In the genomic region with DNA sequence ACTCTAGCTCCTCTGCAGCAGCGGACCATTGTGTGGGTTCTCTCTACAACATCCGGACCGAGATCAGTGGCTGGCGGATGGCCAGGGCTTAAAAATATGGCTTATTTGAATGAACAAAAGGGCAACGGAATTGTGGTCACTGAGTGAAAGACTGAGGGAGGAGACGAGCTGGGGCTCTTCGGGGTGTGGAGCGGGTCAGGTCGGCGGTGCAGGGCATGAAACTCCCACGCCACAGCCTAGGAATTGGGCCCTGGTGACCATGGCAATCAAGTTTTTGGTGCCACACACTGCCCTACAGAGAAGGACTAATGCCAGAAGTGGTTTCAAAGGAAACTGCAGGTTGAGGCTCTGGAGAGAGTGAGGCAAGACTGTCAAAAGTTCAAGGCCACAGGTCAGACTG, we compare ENCODE assay signal across 9 mouse cellular contexts. TPM values are rescaled to one million over a fixed set of nuclear protein-coding genes. Genes with fewer than 3 reads are reported as not detected.
DNase-seq lines count a peak whose midpoint lies in the region; ATAC-seq and TF ChIP-seq lines count a peak whose summit lies in the region.
"Had no signal": no experiment of that assay in that cellular context is flagged by ENCODE, and none has a peak within 500 bp of the region (broad histone marks: within the 10 kb centered on the region; RNA-seq: fewer than 3 reads in every experiment).

No protein-coding gene starts in this region.

- no peak; the same call in 1 of the 2 replicates for TF ChIP-seq EP300 in CH12.LX (IDR thresholded peaks at IDR 0.05; ENCODE audit: low read length)

- TF ChIP-seq POLR2A in CH12.LX (IDR thresholded peaks at IDR 0.05; ENCODE audit: low read depth, low read length), result 0 out of 2 replicates have a peak, but pooled peaks have one; percentile 9

- 0 out of 2 replicates have a peak overlapping the region, but pooled peaks have one; percentile 30 for H3K9ac ChIP-seq in intestine, embryonic 16.5 days (ENCODE audit: low read depth, low read length)
- H3K9ac ChIP-seq in intestine, embryonic 15.5 days, result no peak overlapping the region
- no peak overlapping the region; the same call in 1 of the 2 replicates for H3K9ac ChIP-seq in CH12.LX (ENCODE audit: insufficient read depth, low read depth)
- H3K9ac ChIP-seq in forebrain, embryonic 12.5 days, result no peak overlapping the region

- no peaks in the 10 kb centered on the region for H3K27me3 ChIP-seq in intestine, embryonic 16.5 days (replicated peaks; ENCODE audit: control insufficient read depth, insufficient read depth, low read length)
- H3K27me3 ChIP-seq in intestine, embryonic 15.5 days (replicated peaks), result no peaks in the 10 kb centered on the region
- H3K27me3 ChIP-seq in CH12.LX (replicated peaks), result no peaks in the 10 kb centered on the region
- 0 out of 2 replicates have a peak, but pooled peaks cover 3% of the 10 kb centered on the region for H3K27me3 ChIP-seq in forebrain, embryonic 12.5 days

- no peak overlapping the region for H3K4me3 ChIP-seq in intestine, embryonic 16.5 days (ENCODE audit: low read length)
- no peak overlapping the region for H3K4me3 ChIP-seq in intestine, embryonic 15.5 days (replicated peaks)
- H3K4me3 ChIP-seq in CH12.LX (replicated peaks in 1 of 3; ENCODE audit: low read depth in 2 of 3, low read length in 2 of 3, poor library complexity in 1 of 3), result peak overlapping the region in 1 of 3 experiments; percentile 5
- no peak overlapping the region for H3K4me3 ChIP-seq in forebrain, embryonic 12.5 days (replicated peaks)

- 0 out of 2 replicates have a peak overlapping the region, but pooled peaks have one; percentile 13 for H3K27ac ChIP-seq in intestine, embryonic 16.5 days (ENCODE audit: low read length)
- no peak overlapping the region for H3K27ac ChIP-seq in intestine, embryonic 15.5 days
- peak overlapping the region; percentile 71 for H3K27ac ChIP-seq in CH12.LX (ENCODE audit: insufficient read depth, low read depth)
- H3K27ac ChIP-seq in forebrain, embryonic 12.5 days, result peak overlapping the region; percentile 75

- TF ChIP-seq RAD21 in CH12.LX (IDR thresholded peaks at IDR 0.05; ENCODE audit: low read depth, low read length), result no peak

- in situ Hi-C loops in CH12.LX (cut with MboI; ENCODE audit: low pct_ligation_motif_present, low pct_unique_long_range_greater_than_20kb, low sequenced_read_pairs), result no loop called here

- no peaks in the 10 kb centered on the region for H3K9me3 ChIP-seq in intestine, embryonic 16.5 days (ENCODE audit: control insufficient read depth, low read length)
- H3K9me3 ChIP-seq in intestine, embryonic 15.5 days, result no peaks in the 10 kb centered on the region
- no peaks in the 10 kb centered on the region for H3K9me3 ChIP-seq in CH12.LX (replicated peaks; ENCODE audit: low read length)
- no peaks in the 10 kb centered on the region for H3K9me3 ChIP-seq in forebrain, embryonic 12.5 days

- ATAC-seq in intestine, embryonic 16.5 days, result no peak
- no peak for ATAC-seq in intestine, embryonic 15.5 days
- no peak for ATAC-seq in forebrain, embryonic 12.5 days (ENCODE audit: low FRiP score)
- ATAC-seq in activated CD4-positive, CD25-positive, alpha-beta regulatory T cell, adult 4 months, result no peak

- peaks cover 19% of the 10 kb centered on the region for H3K4me1 ChIP-seq in intestine, embryonic 16.5 days (ENCODE audit: control insufficient read depth, insufficient read depth, low read length)
- peaks cover 29% of the 10 kb centered on the region for H3K4me1 ChIP-seq in intestine, embryonic 15.5 days (replicated peaks)
- peaks cover 22 to 54% of the 10 kb centered on the region in 2 experiments for H3K4me1 ChIP-seq in CH12.LX (ENCODE audit: control insufficient read depth in 1 of 2, insufficient read depth in 2 of 2)
- H3K4me1 ChIP-seq in forebrain, embryonic 12.5 days, result peaks cover 34% of the 10 kb centered on the region

- WGBS in intestine, embryonic 16.5 days, result 56% methylated on average over 11 of the region's 11 CpGs
- WGBS in intestine, embryonic 15.5 days, result 47% methylated on average over 11 of the region's 11 CpGs
- 44% methylated on average over 11 of the region's 11 CpGs for WGBS in forebrain, embryonic 12.5 days

- peaks cover 23% of the 10 kb centered on the region for H3K79me2 ChIP-seq in CH12.LX (replicated peaks; ENCODE audit: control insufficient read depth, extremely low read depth, insufficient read depth, poor library complexity, severe bottlenecking)

- no peak for TF ChIP-seq CTCF in CH12.LX (conservative IDR thresholded peaks at IDR 0.05 in 1 of 2, IDR thresholded peaks at IDR 0.05 in 1 of 2; ENCODE audit: low read depth in 2 of 2, low read length in 2 of 2)

- H3K36me3 ChIP-seq in intestine, embryonic 16.5 days (ENCODE audit: control insufficient read depth, insufficient read depth, low read length), result no peaks in the 10 kb centered on the region
- H3K36me3 ChIP-seq in intestine, embryonic 15.5 days, result 0 out of 2 replicates have a peak, but pooled peaks cover 1% of the 10 kb centered on the region
- H3K36me3 ChIP-seq in CH12.LX (replicated peaks in 1 of 2; ENCODE audit: control insufficient read depth in 1 of 2, insufficient read depth in 1 of 2, low read length in 1 of 2), result peaks cover 3 to 12% of the 10 kb centered on the region in 2 experiments
- 0 out of 2 replicates have a peak, but pooled peaks cover 2% of the 10 kb centered on the region for H3K36me3 ChIP-seq in forebrain, embryonic 12.5 days (replicated peaks)

- no peak overlapping the region for H3K4me2 ChIP-seq in intestine, embryonic 16.5 days (ENCODE audit: low read depth, low read length)
- no peak overlapping the region for H3K4me2 ChIP-seq in intestine, embryonic 15.5 days (replicated peaks)
- peak overlapping the region; percentile 22 for H3K4me2 ChIP-seq in CH12.LX (ENCODE audit: insufficient read depth, low read depth, poor library complexity, severe bottlenecking)
- no peak overlapping the region for H3K4me2 ChIP-seq in forebrain, embryonic 12.5 days

- DNase-seq in CH12.LX (ENCODE audit: extremely low read depth), result peak; percentile 55
- peak; percentile 80 to 86 for DNase-seq in kidney, postnatal 36 days
- DNase-seq in spleen, postnatal 36 days (ENCODE audit: low spot score in 2 of 2), result peak; percentile 76 to 82
- no peak for DNase-seq in left cerebral cortex, adult 18-20 months (ENCODE audit: low spot score in 2 of 2)

- dilution Hi-C loops in CH12.LX (cut with MboI; ENCODE audit: extremely low pct_ligation_motif_present, extremely low pct_unique_long_range_greater_than_20kb, low sequenced_read_pairs), result no loop called here

TF ChIP-seq in CH12.LX, 34 proteins besides CTCF, POLR2A, EP300 and RAD21 (continues in another document):
- no peak for TF ChIP-seq ELF1 (IDR thresholded peaks at IDR 0.05; ENCODE audit: low read depth, low read length)

RNA-seq across cellular contexts. Expression of a gene that starts 2.2 kb away (rescaled TPM):
- polyA plus RNA-seq in intestine, embryonic 16.5 days (2015; fragmentation: Nextera tagmentation; extraction: Ambion mirVana), result 83.9 and 85.0 TPM in 2 replicates
- 65.5 and 80.4 TPM in 2 replicates for polyA plus RNA-seq in intestine, embryonic 15.5 days (2015; fragmentation: Nextera tagmentation; extraction: Ambion mirVana)
- total RNA-seq in CH12.LX (2012; rRNA removed) (59.3 and 64.9 TPM in 2 replicates), CH12.LX (2014; rRNA removed) (40.5 and 40.7 TPM in 2 replicates)
- polyA plus RNA-seq in CH12.LX (2012; ENCODE audit: insufficient read length, low read depth), result 153 and 224 TPM in 2 replicates
- polyA plus RNA-seq in forebrain, embryonic 12.5 days (2016; fragmentation: Nextera tagmentation; extraction: Ambion mirVana), result 69.8 and 75.6 TPM in 2 replicates
- total RNA-seq in left cerebral cortex, adult 18-20 months (2021), result 10 to 100 TPM; 50.9 to 52.1 TPM
- polyA plus RNA-seq in activated CD4-positive, CD25-positive, alpha-beta regulatory T cell, adult 4 months (2017; shearing (Covaris generic)), result 10 to 100 TPM; 21.1 to 31.2 TPM

RNA-seq across cellular contexts. Expression of a gene that starts 8.3 kb away (rescaled TPM):
- 11.2 and 12.4 TPM in 2 replicates for polyA plus RNA-seq in intestine, embryonic 16.5 days (2015; fragmentation: Nextera tagmentation; extraction: Ambion mirVana)
- polyA plus RNA-seq in intestine, embryonic 15.5 days (2015; fragmentation: Nextera tagmentation; extraction: Ambion mirVana), result 11.7 and 12.9 TPM in 2 replicates
- total RNA-seq in CH12.LX (2012; rRNA removed), result 0.08 and 0.13 TPM in 2 replicates
- not detected in 2 replicates for total RNA-seq in CH12.LX (2014; rRNA removed)
- polyA plus RNA-seq in CH12.LX (2012; ENCODE audit: insufficient read length, low read depth), result 0.43 and 0.45 TPM in 2 replicates
- polyA plus RNA-seq in forebrain, embryonic 12.5 days (2016; fragmentation: Nextera tagmentation; extraction: Ambion mirVana), result 35.8 and 39.9 TPM in 2 replicates
- 10 to 100 TPM; 80.7 to 90.7 TPM for total RNA-seq in left cerebral cortex, adult 18-20 months (2021)
- polyA plus RNA-seq in activated CD4-positive, CD25-positive, alpha-beta regulatory T cell, adult 4 months (2017; shearing (Covaris generic)), result not detected

RNA-seq across cellular contexts. Expression of a gene that starts 32.5 kb away (rescaled TPM):
- 21.5 and 22.1 TPM in 2 replicates for polyA plus RNA-seq in intestine, embryonic 16.5 days (2015; fragmentation: Nextera tagmentation; extraction: Ambion mirVana)
- polyA plus RNA-seq in intestine, embryonic 15.5 days (2015; fragmentation: Nextera tagmentation; extraction: Ambion mirVana), result 22.5 and 23.2 TPM in 2 replicates
- total RNA-seq in CH12.LX (2012; rRNA removed) (120 and 128 TPM in 2 replicates), CH12.LX (2014; rRNA removed) (48.3 and 51.8 TPM in 2 replicates)
- polyA plus RNA-seq in CH12.LX (2012; ENCODE audit: insufficient read length, low read depth), result 140 and 153 TPM in 2 replicates
- polyA plus RNA-seq in forebrain, embryonic 12.5 days (2016; fragmentation: Nextera tagmentation; extraction: Ambion mirVana), result 42.0 and 44.0 TPM in 2 replicates
- total RNA-seq in left cerebral cortex, adult 18-20 months (2021), result 100 to 1,000 TPM; 201 TPM
- 10 to 100 TPM; 22.5 to 24.6 TPM for polyA plus RNA-seq in activated CD4-positive, CD25-positive, alpha-beta regulatory T cell, adult 4 months (2017; shearing (Covaris generic))

RNA-seq across cellular contexts. Expression of a gene that starts 52.1 kb away (rescaled TPM):
- not detected in 2 replicates for polyA plus RNA-seq in intestine, embryonic 16.5 days (2015; fragmentation: Nextera tagmentation; extraction: Ambion mirVana)
- not detected in 2 replicates for polyA plus RNA-seq in intestine, embryonic 15.5 days (2015; fragmentation: Nextera tagmentation; extraction: Ambion mirVana)
- not detected in 2 replicates for total RNA-seq in CH12.LX (2012; rRNA removed)
- total RNA-seq in CH12.LX (2014; rRNA removed), result not detected in 2 replicates
- not detected in 2 replicates for polyA plus RNA-seq in CH12.LX (2012; ENCODE audit: insufficient read length, low read depth)
- not detected in 2 replicates for polyA plus RNA-seq in forebrain, embryonic 12.5 days (2016; fragmentation: Nextera tagmentation; extraction: Ambion mirVana)
- total RNA-seq in left cerebral cortex, adult 18-20 months (2021), result not detected
- not detected for polyA plus RNA-seq in activated CD4-positive, CD25-positive, alpha-beta regulatory T cell, adult 4 months (2017; shearing (Covaris generic))
- polyA plus RNA-seq: large intestine, adult 2 months had no signal

RNA-seq across cellular contexts. Expression of a gene that starts 56.2 kb away (rescaled TPM):
- polyA plus RNA-seq in intestine, embryonic 16.5 days (2015; fragmentation: Nextera tagmentation; extraction: Ambion mirVana), result 288 and 307 TPM in 2 replicates
- polyA plus RNA-seq in intestine, embryonic 15.5 days (2015; fragmentation: Nextera tagmentation; extraction: Ambion mirVana), result 227 and 239 TPM in 2 replicates
- 177 and 190 TPM in 2 replicates for total RNA-seq in CH12.LX (2012; rRNA removed)
- total RNA-seq in CH12.LX (2014; rRNA removed), result 150 and 161 TPM in 2 replicates
- 205 and 222 TPM in 2 replicates for polyA plus RNA-seq in CH12.LX (2012; ENCODE audit: insufficient read length, low read depth)
- 184 and 185 TPM in 2 replicates for polyA plus RNA-seq in forebrain, embryonic 12.5 days (2016; fragmentation: Nextera tagmentation; extraction: Ambion mirVana)
- total RNA-seq in left cerebral cortex, adult 18-20 months (2021), result 100 to 1,000 TPM; 414 to 429 TPM
- 100 to 1,000 TPM in 1 of 2 experiments, 10 to 100 TPM in 1; 84.4 to 105 TPM for polyA plus RNA-seq in activated CD4-positive, CD25-positive, alpha-beta regulatory T cell, adult 4 months (2017; shearing (Covaris generic))

Comparison
In these comparisons a context has a peak if more than half of its experiments do, and no peak if none do; other contexts are left out.
1. DNase-seq: peak in CH12.LX (single experiment), kidney, postnatal 36 days (2 of 2) and spleen, postnatal 36 days (2 of 2); none in left cerebral cortex, adult 18-20 months (0 of 2).